Mouse (Mus musculus) embryonic fibroblast, embryonic 13.5 days (primary cell): Measurements from ENCODE around the gene Itsn2. TPM values are rescaled to one million over a fixed set of nuclear protein-coding genes. Genes with fewer than 3 reads are reported as not detected.

ENCODE experiments used
- H3K27ac ChIP-seq: 2 replicates; pipeline ENCODE4 v1.5.1; 2012; ENCODE audit warnings: low read length, control low read depth, inconsistent platforms; ENCODE audit not compliant: insufficient read depth
- H3K4me1 ChIP-seq: 2 replicates; pipeline ENCODE4 v1.6.1; 2011; ENCODE audit warnings: low read length; ENCODE audit not compliant: control insufficient read depth, insufficient read depth
- H3K4me3 ChIP-seq: 2 replicates; pipeline ENCODE4 v1.5.1; 2011; ENCODE audit warnings: mild to moderate bottlenecking, control low read depth, low read length; ENCODE audit not compliant: insufficient read depth
- CTCF ChIP-seq: IDR thresholded peaks from 2 replicates; pipeline ENCODE4 v1.5.1; 2011; ENCODE audit warnings: mild to moderate bottlenecking, control low read depth, low read length, moderate library complexity, borderline replicate concordance; ENCODE audit not compliant: insufficient read depth
- POLR2A ChIP-seq: IDR thresholded peaks from 2 replicates; pipeline ENCODE4 v1.6.1; 2011; ENCODE audit warnings: low read depth, mild to moderate bottlenecking, control low read depth, low read length, moderate library complexity
- polyA plus RNA-seq: library from polyadenylated mRNA; stranded (reverse); fragments of >200 nt; gene quantifications from 2 replicates; pipeline ENCODE4 v1.2.4, GENCODE M21; 2011; ENCODE audit warnings: low read depth; ENCODE audit not compliant: missing spikeins, insufficient read length

Gene Itsn2
- polyA plus RNA-seq, 1 experiment = 56.7 TPM

- H3K4me3 ChIP-seq = no peak overlapping the region
Observed at GRCm38 (mm10) chr12:4595055-4595454, 2.6 kb downstream of the Itsn2 start.

GRCm38 (mm10) chr12:4598666-4599428 lies 6.4 kb downstream of the Itsn2 start:
- Histone ChIP-seq H3K4me3 (no peak overlapping the region), H3K4me1 (peaks cover 8% of the 10 kb centered on the region), H3K27ac (no peak overlapping the region)
- no peak for TF ChIP-seq POLR2A
- TF ChIP-seq CTCF = no peak

More at GRCm38 (mm10) chr12:4595055-4595454, 2.6 kb downstream of the Itsn2 start:
- TF ChIP-seq POLR2A (no peak), CTCF (no peak)
- Histone ChIP-seq H3K27ac (no peak overlapping the region), H3K4me1 (peaks cover 6% of the 10 kb centered on the region)

GRCm38 (mm10) chr12:4599713-4600112 lies 7.3 kb downstream of the Itsn2 start:
- no peak for TF ChIP-seq POLR2A
- no peak for TF ChIP-seq CTCF
- H3K4me3 ChIP-seq = no peak overlapping the region
- H3K27ac ChIP-seq = peak overlapping the region; percentile 41; the same call in 1 of the 2 replicates
- H3K4me1 ChIP-seq = peaks cover 8% of the 10 kb centered on the region

- H3K4me1 ChIP-seq = no peaks in the 10 kb centered on the region
- TF ChIP-seq CTCF = no peak
- no peak for TF ChIP-seq POLR2A
- peak overlapping the region; percentile 18; the same call in 1 of the 2 replicates for H3K27ac ChIP-seq
- H3K4me3 ChIP-seq = no peak overlapping the region
Observed at GRCm38 (mm10) chr12:4606625-4607024, 14.2 kb downstream of the Itsn2 start.

- H3K27ac ChIP-seq = no peak overlapping the region
- H3K4me3 ChIP-seq = no peak overlapping the region
- TF ChIP-seq CTCF (no peak), POLR2A (no peak)
- no peaks in the 10 kb centered on the region for H3K4me1 ChIP-seq
Observed at GRCm38 (mm10) chr12:4614722-4615121, 22.3 kb downstream of the Itsn2 start.

- TF ChIP-seq CTCF (no peak), POLR2A (no peak)
- Histone ChIP-seq H3K4me3 (no peak overlapping the region), H3K27ac (no peak overlapping the region), H3K4me1 (no peaks in the 10 kb centered on the region)
Observed at GRCm38 (mm10) chr12:4624201-4624600, 31.8 kb downstream of the Itsn2 start.

GRCm38 (mm10) chr12:4632957-4633356 lies 40.5 kb downstream of the Itsn2 start:
- H3K27ac ChIP-seq = no peak overlapping the region
- H3K4me3 ChIP-seq = no peak overlapping the region
- peaks cover 2% of the 10 kb centered on the region; the same call in 1 of the 2 replicates for H3K4me1 ChIP-seq
- no peak for TF ChIP-seq POLR2A
- no peak for TF ChIP-seq CTCF

- TF ChIP-seq POLR2A = no peak
- TF ChIP-seq CTCF = no peak
Observed at GRCm38 (mm10) chr12:4638438-4638837, 46.0 kb downstream of the Itsn2 start.

GRCm38 (mm10) chr12:4640737-4641136 lies 48.3 kb downstream of the Itsn2 start:
- no peak overlapping the region for H3K27ac ChIP-seq
- peaks cover 2% of the 10 kb centered on the region; the same call in 1 of the 2 replicates for H3K4me1 ChIP-seq
- no peak overlapping the region for H3K4me3 ChIP-seq
- TF ChIP-seq POLR2A (no peak), CTCF (no peak)

More at GRCm38 (mm10) chr12:4638438-4638837, 46.0 kb downstream of the Itsn2 start:
- H3K27ac ChIP-seq = no peak overlapping the region
- peaks cover 2% of the 10 kb centered on the region; the same call in 1 of the 2 replicates for H3K4me1 ChIP-seq
- H3K4me3 ChIP-seq = no peak overlapping the region

- no peak for TF ChIP-seq POLR2A
- TF ChIP-seq CTCF = no peak
- H3K4me1 ChIP-seq = no peaks in the 10 kb centered on the region
Observed at GRCm38 (mm10) chr12:4656813-4657212, 64.4 kb downstream of the Itsn2 start.

GRCm38 (mm10) chr12:4664929-4665674 lies 72.7 kb downstream of the Itsn2 start:
- Histone ChIP-seq H3K27ac (no peak overlapping the region), H3K4me1 (no peaks in the 10 kb centered on the region), H3K4me3 (no peak overlapping the region)
- TF ChIP-seq POLR2A (no peak), CTCF (no peak)

More at GRCm38 (mm10) chr12:4656813-4657212, 64.4 kb downstream of the Itsn2 start:
- Histone ChIP-seq H3K27ac (no peak overlapping the region), H3K4me3 (no peak overlapping the region)
